Mouse (Mus musculus) small intestine, adult 2 months (tissue): Measurements from ENCODE around the gene Urah.

Experiments used
- CTCF ChIP-seq: fragments of 200-500 bp; IDR thresholded peaks from 2 replicates; pipeline ENCODE4 v1.5.1; 2012; ENCODE audit warnings: low read depth, mild to moderate bottlenecking, control low read depth, inconsistent platforms, low read length, moderate library complexity, mixed read lengths; ENCODE audit not compliant: insufficient replicate concordance, insufficient read length; ENCODE audit errors: extremely low read depth
- POLR2A ChIP-seq: fragments of 200-500 bp; IDR thresholded peaks from 2 replicates; pipeline ENCODE4 v1.6.1; 2012; ENCODE audit warnings: low read depth, mild to moderate bottlenecking, control low read depth, inconsistent platforms, low read length, moderate library complexity

- TF ChIP-seq CTCF (no peak), POLR2A (no peak)
These were observed 9.0 kb downstream of the Urah start for GRCm38 (mm10) chr7:140843806-140844205.
